Mouse (Mus musculus): ENCODE data around the gene Kif1c. TPM values are rescaled to one million over a fixed set of nuclear protein-coding genes. Genes with fewer than 3 reads are reported as not detected.

The Kif1c gene
- polyA plus RNA-seq, 1 experiment: 87.1 TPM

GRCm38 (mm10) chr11:70658942-70659341 is 41.4 kb upstream of the Kif1c start:
- WGBS: 76% methylated on average over 8 of the region's 8 CpGs
- Histone ChIP-seq H3K36me3 (ENCODE audit: control insufficient read depth, insufficient read depth, low read length) (peaks cover 17% of the 10 kb centered on the region), H3K27ac (ENCODE audit: insufficient read depth, low read depth, low read length) (no peak overlapping the region)

DNA sequence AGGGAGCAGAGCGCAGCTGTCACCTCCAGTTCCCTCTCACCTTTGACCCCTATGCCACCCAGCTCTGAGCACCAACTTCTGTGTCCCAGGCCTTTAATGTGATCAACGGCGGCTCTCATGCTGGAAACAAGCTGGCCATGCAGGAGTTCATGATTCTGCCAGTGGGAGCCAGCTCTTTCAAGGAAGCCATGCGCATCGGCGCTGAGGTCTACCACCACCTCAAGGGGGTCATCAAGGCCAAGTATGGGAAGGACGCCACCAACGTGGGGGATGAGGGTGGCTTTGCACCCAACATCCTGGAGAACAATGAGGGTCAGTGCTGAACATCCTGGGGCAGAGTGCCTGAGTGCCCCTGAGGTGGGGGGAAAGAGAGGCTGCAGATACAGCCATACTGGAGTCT is 39.8 kb upstream of the Kif1c start:
- TF ChIP-seq CTCF (IDR thresholded peaks at IDR 0.05; ENCODE audit: extremely low read depth, insufficient read length, insufficient replicate concordance, low read depth, low read length): no peak
- TF ChIP-seq POLR2A (IDR thresholded peaks at IDR 0.05; ENCODE audit: low read depth, low read length): no peak
- 88% methylated on average over 8 of the region's 8 CpGs for WGBS
- peaks cover 15% of the 10 kb centered on the region for H3K4me1 ChIP-seq (ENCODE audit: control insufficient read depth, insufficient read depth, insufficient read length, low read length)

More at GRCm38 (mm10) chr11:70658942-70659341, 41.4 kb upstream of the Kif1c start:
- Histone ChIP-seq H3K4me3 (ENCODE audit: low read depth, low read length) (no peak overlapping the region), H3K27me3 (ENCODE audit: control insufficient read depth, insufficient read depth, low read length) (no peaks in the 10 kb centered on the region), H3K4me1 (ENCODE audit: control insufficient read depth, insufficient read depth, insufficient read length, low read length) (peaks cover 15% of the 10 kb centered on the region)
- TF ChIP-seq POLR2A (IDR thresholded peaks at IDR 0.05; ENCODE audit: low read depth, low read length) (no peak), CTCF (IDR thresholded peaks at IDR 0.05; ENCODE audit: extremely low read depth, insufficient read length, insufficient replicate concordance, low read depth, low read length) (no peak)

GRCm38 (mm10) chr11:70663101-70663500 is 37.2 kb upstream of the Kif1c start:
- Histone ChIP-seq H3K27ac (ENCODE audit: insufficient read depth, low read depth, low read length) (no peak overlapping the region), H3K27me3 (ENCODE audit: control insufficient read depth, insufficient read depth, low read length) (no peaks in the 10 kb centered on the region), H3K4me1 (ENCODE audit: control insufficient read depth, insufficient read depth, insufficient read length, low read length) (peaks cover 4% of the 10 kb centered on the region; the same call in 1 of the 2 replicates), H3K36me3 (ENCODE audit: control insufficient read depth, insufficient read depth, low read length) (peaks cover 32% of the 10 kb centered on the region), H3K4me3 (ENCODE audit: low read depth, low read length) (no peak overlapping the region)
- TF ChIP-seq POLR2A (IDR thresholded peaks at IDR 0.05; ENCODE audit: low read depth, low read length) (no peak), CTCF (IDR thresholded peaks at IDR 0.05; ENCODE audit: extremely low read depth, insufficient read length, insufficient replicate concordance, low read depth, low read length) (no peak)
- WGBS: 93% methylated on average over 8 of the region's 8 CpGs

More for the DNA sequence above, 39.8 kb upstream of the Kif1c start:
- Histone ChIP-seq H3K27me3 (ENCODE audit: control insufficient read depth, insufficient read depth, low read length) (no peaks in the 10 kb centered on the region), H3K27ac (ENCODE audit: insufficient read depth, low read depth, low read length) (no peak overlapping the region), H3K36me3 (ENCODE audit: control insufficient read depth, insufficient read depth, low read length) (peaks cover 32% of the 10 kb centered on the region), H3K4me3 (ENCODE audit: low read depth, low read length) (no peak overlapping the region)

DNA sequence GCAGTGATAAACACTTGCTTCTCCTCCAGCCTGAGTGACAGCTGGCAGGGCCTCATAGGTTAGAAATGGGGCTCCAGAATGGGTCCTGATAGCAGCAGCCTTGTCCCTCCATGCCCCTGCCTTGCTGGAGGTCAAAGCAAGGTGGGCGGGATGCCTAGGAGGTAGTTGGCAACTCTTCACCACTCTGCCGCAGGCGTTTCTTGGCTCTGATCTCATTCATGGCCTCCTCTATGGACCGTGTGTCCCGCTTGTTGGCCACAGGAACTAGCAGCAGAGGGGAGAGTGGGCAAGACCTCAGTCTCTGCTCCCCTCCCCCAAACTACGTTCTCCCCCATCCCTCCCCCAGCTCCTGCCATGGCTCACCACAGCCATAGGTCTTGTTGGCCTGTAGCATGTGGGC is 36.4 kb upstream of the Kif1c start:
- TF ChIP-seq POLR2A (IDR thresholded peaks at IDR 0.05; ENCODE audit: low read depth, low read length) (no peak), CTCF (IDR thresholded peaks at IDR 0.05; ENCODE audit: extremely low read depth, insufficient read length, insufficient replicate concordance, low read depth, low read length) (no peak)
- Histone ChIP-seq H3K4me3 (ENCODE audit: low read depth, low read length) (no peak overlapping the region), H3K4me1 (ENCODE audit: control insufficient read depth, insufficient read depth, insufficient read length, low read length) (peaks cover 4% of the 10 kb centered on the region; the same call in 1 of the 2 replicates), H3K27ac (ENCODE audit: insufficient read depth, low read depth, low read length) (no peak overlapping the region), H3K27me3 (ENCODE audit: control insufficient read depth, insufficient read depth, low read length) (no peaks in the 10 kb centered on the region), H3K36me3 (ENCODE audit: control insufficient read depth, insufficient read depth, low read length) (peaks cover 32% of the 10 kb centered on the region)
- 90% methylated on average over 6 of the region's 6 CpGs for WGBS

GRCm38 (mm10) chr11:70664741-70665140 is 35.6 kb upstream of the Kif1c start:
- H3K36me3 ChIP-seq (ENCODE audit: control insufficient read depth, insufficient read depth, low read length): peaks cover 32% of the 10 kb centered on the region
- no peak overlapping the region for H3K27ac ChIP-seq (ENCODE audit: insufficient read depth, low read depth, low read length)
- H3K27me3 ChIP-seq (ENCODE audit: control insufficient read depth, insufficient read depth, low read length): no peaks in the 10 kb centered on the region
- H3K4me3 ChIP-seq (ENCODE audit: low read depth, low read length): no peak overlapping the region
- H3K4me1 ChIP-seq (ENCODE audit: control insufficient read depth, insufficient read depth, insufficient read length, low read length): peaks cover 4% of the 10 kb centered on the region; the same call in 1 of the 2 replicates
- TF ChIP-seq CTCF (IDR thresholded peaks at IDR 0.05; ENCODE audit: extremely low read depth, insufficient read length, insufficient replicate concordance, low read depth, low read length) (no peak), POLR2A (IDR thresholded peaks at IDR 0.05; ENCODE audit: low read depth, low read length) (no peak)
- 96% methylated on average over 9 of the region's 9 CpGs for WGBS

DNA sequence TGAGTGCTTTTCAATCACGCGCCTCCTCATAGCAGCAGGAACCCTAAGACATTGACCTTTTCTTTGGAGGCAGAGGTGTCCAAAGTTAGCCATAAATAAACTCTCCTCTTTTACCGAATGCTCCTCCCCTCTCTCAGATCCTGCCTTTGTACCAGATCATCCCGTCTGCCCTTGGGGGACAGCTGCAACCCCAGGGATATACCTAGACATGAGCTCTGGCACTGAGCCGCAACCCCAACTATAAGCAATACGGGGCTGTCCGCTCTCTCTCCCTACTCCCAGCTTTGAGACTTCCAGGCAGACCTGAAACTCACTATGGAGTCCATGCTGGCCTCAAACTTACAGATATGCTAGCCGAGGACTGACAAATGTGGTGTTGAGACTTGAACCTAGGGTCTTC is 33.7 kb upstream of the Kif1c start:
- Histone ChIP-seq H3K36me3 (ENCODE audit: control insufficient read depth, insufficient read depth, low read length) (peaks cover 40% of the 10 kb centered on the region), H3K27me3 (ENCODE audit: control insufficient read depth, insufficient read depth, low read length) (no peaks in the 10 kb centered on the region), H3K4me3 (ENCODE audit: low read depth, low read length) (no peak overlapping the region), H3K4me1 (ENCODE audit: control insufficient read depth, insufficient read depth, insufficient read length, low read length) (peaks cover 4% of the 10 kb centered on the region; the same call in 1 of the 2 replicates), H3K27ac (ENCODE audit: insufficient read depth, low read depth, low read length) (no peak overlapping the region)
- TF ChIP-seq POLR2A (IDR thresholded peaks at IDR 0.05; ENCODE audit: low read depth, low read length) (no peak), CTCF (IDR thresholded peaks at IDR 0.05; ENCODE audit: extremely low read depth, insufficient read length, insufficient replicate concordance, low read depth, low read length) (no peak)
- WGBS: 96% methylated on average over 8 of the region's 8 CpGs

DNA sequence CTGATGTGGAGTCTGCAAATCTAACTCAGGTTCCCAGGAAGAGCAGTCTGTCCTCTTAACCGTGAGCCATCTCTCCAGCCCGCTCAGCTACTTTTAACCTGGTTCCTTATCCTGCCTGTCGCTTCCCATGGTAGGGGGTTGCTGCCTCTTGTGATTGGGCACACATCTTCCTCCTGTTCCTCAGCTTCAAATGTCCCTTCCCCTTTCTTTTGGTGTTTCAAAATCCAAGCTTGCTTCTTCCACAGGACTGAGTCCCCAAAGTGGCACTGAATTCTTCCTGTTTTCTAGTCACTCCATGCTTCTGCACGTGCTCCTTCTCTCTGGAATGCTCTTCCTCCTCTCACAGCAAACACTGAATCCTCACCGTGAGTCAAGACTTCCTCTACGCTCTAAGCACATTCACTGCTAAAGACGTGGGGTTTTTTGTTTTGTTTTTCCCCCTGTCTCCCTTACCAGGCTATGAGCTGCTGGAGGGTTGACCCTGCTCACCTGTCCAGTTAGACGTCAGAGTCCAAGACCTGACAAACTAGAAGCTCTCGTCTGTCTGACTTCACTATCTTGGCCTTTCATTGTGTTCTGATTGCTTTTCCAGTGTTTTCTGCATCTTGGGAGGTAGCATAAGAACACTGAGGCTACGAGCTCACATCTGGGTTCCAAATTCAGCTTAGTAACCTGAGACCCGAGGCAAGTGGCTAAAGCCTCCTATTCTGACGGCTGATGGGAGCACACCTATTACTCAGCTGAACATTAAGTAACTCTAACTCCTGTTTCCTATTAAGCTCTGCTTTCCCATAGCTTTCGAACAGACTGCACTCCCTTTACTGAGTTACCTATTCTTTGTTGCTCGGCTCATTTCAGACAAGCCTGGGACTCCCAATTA is 32.8 kb upstream of the Kif1c start:
- H3K27ac ChIP-seq (ENCODE audit: insufficient read depth, low read depth, low read length): peak overlapping the region; percentile 6; the same call in 1 of the 2 replicates
- peaks cover 4% of the 10 kb centered on the region; the same call in 1 of the 2 replicates for H3K4me1 ChIP-seq (ENCODE audit: control insufficient read depth, insufficient read depth, insufficient read length, low read length)
- TF ChIP-seq POLR2A (IDR thresholded peaks at IDR 0.05; ENCODE audit: low read depth, low read length): no peak
- no peak for TF ChIP-seq CTCF (IDR thresholded peaks at IDR 0.05; ENCODE audit: extremely low read depth, insufficient read length, insufficient replicate concordance, low read depth, low read length)
- 59% methylated on average over 14 of the region's 14 CpGs for WGBS
- peaks cover 37% of the 10 kb centered on the region for H3K36me3 ChIP-seq (ENCODE audit: control insufficient read depth, insufficient read depth, low read length)
- no peak overlapping the region for H3K4me3 ChIP-seq (ENCODE audit: low read depth, low read length)
- H3K27me3 ChIP-seq (ENCODE audit: control insufficient read depth, insufficient read depth, low read length): no peaks in the 10 kb centered on the region

Data from small intestine, adult 2 months (tissue).